Mouse (Mus musculus) megakaryocyte-erythroid progenitor cell, adult 5-6 weeks (primary cell): Measurements from ENCODE around the gene Fgfr2. TPM values are rescaled to one million over a fixed set of nuclear protein-coding genes. Genes with fewer than 3 reads are reported as not detected.

Source experiments
- ATAC-seq: replicated peaks from 2 replicates; pipeline ENCODE4 v1.8.0; 2016; ENCODE audit warnings: mild to moderate bottlenecking, inconsistent platforms; ENCODE audit not compliant: severe bottlenecking, poor library complexity, low FRiP score, low TSS enrichment
- total RNA-seq, 2 experiments: library from RNA; stranded (forward) in 1 of 2; stranded (reverse) in 1 of 2; fragments of 200-1000, 215-1000 nt in 1 of 2; fragments of >200 nt in 1 of 2; fragmentation: Nextera tagmentation in 1 of 2; gene quantifications; 2 replicates each; pipeline ENCODE4 v1.2.3; 2014 to 2017

Fgfr2 gene
- total RNA-seq, 2 experiments from 2014 or later, result not detected

GRCm38 (mm10) chr7:132198806-132199205 is 924.3 kb downstream of the Fgfr2 start:
- ATAC-seq, result no peak

GRCm38 (mm10) chr7:132197817-132198475 is 925.2 kb downstream of the Fgfr2 start:
- no peak for ATAC-seq

- no peak for ATAC-seq
Measured at GRCm38 (mm10) chr7:132196581-132196980, 926.6 kb downstream of the Fgfr2 start.

GRCm38 (mm10) chr7:132193606-132194005 is 929.5 kb downstream of the Fgfr2 start:
- ATAC-seq, result no peak

- no peak for ATAC-seq
Measured at GRCm38 (mm10) chr7:132187456-132187855, 935.7 kb downstream of the Fgfr2 start.

GRCm38 (mm10) chr7:132183892-132184404 is 939.2 kb downstream of the Fgfr2 start:
- ATAC-seq, result no peak

- no peak for ATAC-seq
Measured at GRCm38 (mm10) chr7:132181586-132182198, 941.5 kb downstream of the Fgfr2 start.

GRCm38 (mm10) chr7:132181042-132181441 is 942.1 kb downstream of the Fgfr2 start:
- no peak for ATAC-seq

- no peak for ATAC-seq
Measured at GRCm38 (mm10) chr7:132179049-132179448, 944.1 kb downstream of the Fgfr2 start.

GRCm38 (mm10) chr7:132174787-132175186 is 948.4 kb downstream of the Fgfr2 start:
- ATAC-seq, result no peak

GRCm38 (mm10) chr7:132174296-132174695 is 948.9 kb downstream of the Fgfr2 start:
- ATAC-seq, result no peak

GRCm38 (mm10) chr7:132172220-132172619 is 950.9 kb downstream of the Fgfr2 start:
- ATAC-seq, result no peak

- ATAC-seq, result no peak
Measured at GRCm38 (mm10) chr7:132171716-132172115, 951.4 kb downstream of the Fgfr2 start.

GRCm38 (mm10) chr7:132169419-132170169 is 953.6 kb downstream of the Fgfr2 start:
- ATAC-seq, result no peak

- no peak for ATAC-seq
Measured at GRCm38 (mm10) chr7:132167239-132167638, 955.9 kb downstream of the Fgfr2 start.

GRCm38 (mm10) chr7:132162254-132162653 is 960.9 kb downstream of the Fgfr2 start:
- no peak for ATAC-seq

GRCm38 (mm10) chr7:132158321-132159025 is 964.7 kb downstream of the Fgfr2 start:
- ATAC-seq, result no peak

- ATAC-seq, result no peak
Measured at GRCm38 (mm10) chr7:132154368-132154961, 968.7 kb downstream of the Fgfr2 start, which contains the start of gene Cpxm2. TSS of gene Cpxm2 (minus strand) at chr7:132154739.

- no peak for ATAC-seq
Measured at GRCm38 (mm10) chr7:132153725-132154147, 969.4 kb downstream of the Fgfr2 start.
